Mouse (Mus musculus): ENCODE measurements around the gene Inf2.

DNA sequence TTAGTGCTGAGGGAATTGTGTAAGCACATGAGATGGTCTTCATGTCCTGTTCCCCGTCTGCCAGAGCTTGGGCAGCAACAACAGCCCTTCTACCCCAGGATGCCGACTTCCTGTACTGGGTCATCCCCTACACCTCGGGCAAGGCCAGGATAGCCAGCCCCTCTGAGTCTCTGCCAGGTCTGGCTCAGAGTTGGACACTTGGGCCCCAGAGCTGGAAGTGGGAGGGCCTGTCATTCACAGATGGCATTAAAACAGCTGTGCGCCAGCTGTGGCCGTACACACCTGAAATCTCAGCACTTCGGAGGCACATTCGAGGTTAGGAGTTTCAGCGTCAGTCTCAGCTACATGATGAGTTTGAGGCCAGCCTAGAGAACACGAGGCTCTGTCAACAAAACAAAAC lies 7.9 kb downstream of the Inf2 start:
- TF ChIP-seq POLR2A (IDR thresholded peaks at IDR 0.05; ENCODE audit: control insufficient read depth, low read depth, low read length) (no peak), CTCF (IDR thresholded peaks at IDR 0.05; ENCODE audit: control insufficient read depth, insufficient read depth, insufficient replicate concordance, low read depth, low read length) (no peak)
